Mouse (Mus musculus): Measurements from ENCODE around the gene Vmn1r40. TPM values are rescaled to one million over a fixed set of nuclear protein-coding genes. Genes with fewer than 3 reads are reported as not detected.

Vmn1r40 gene
- polyA plus RNA-seq, 1 experiment: not detected

DNA sequence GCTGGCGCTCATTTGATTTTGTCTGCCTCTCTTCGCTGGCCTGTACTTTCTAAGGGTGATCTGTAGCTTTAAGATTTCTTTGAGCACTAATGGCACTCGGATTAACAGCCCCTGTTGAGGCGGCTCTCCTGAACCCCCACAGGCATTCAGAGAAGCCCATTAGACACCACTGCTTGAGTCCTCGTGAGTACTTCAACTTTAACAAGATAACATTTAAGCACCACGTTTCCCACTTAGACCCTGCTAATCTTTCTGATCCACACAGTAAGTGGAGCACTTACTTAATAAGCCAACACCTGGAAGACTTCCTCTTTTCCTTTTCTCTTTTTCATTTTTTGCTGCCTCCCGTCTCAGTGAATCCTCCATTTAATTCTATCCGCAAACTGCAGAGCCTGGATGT, 42.2 kb upstream of the Vmn1r40 start:
- Histone ChIP-seq H3K36me3 (ENCODE audit: control insufficient read depth, insufficient read depth) (no peaks in the 10 kb centered on the region), H3K27me3 (ENCODE audit: control insufficient read depth, insufficient read depth, insufficient read length) (no peaks in the 10 kb centered on the region), H3ac (ENCODE audit: control insufficient read depth, insufficient read length, low read depth) (no peak overlapping the region), H3K79me2 (ENCODE audit: control insufficient read depth, insufficient read depth) (no peaks in the 10 kb centered on the region), H3K79me3 (ENCODE audit: low read depth) (no peaks in the 10 kb centered on the region), H3K4me3 (ENCODE audit: insufficient read depth, poor library complexity, severe bottlenecking) (no peak overlapping the region)
- no peak for TF ChIP-seq MYOG (IDR thresholded peaks at IDR 0.05; ENCODE audit: control insufficient read depth, extremely low read depth, insufficient read length)
- TF ChIP-seq CTCF (IDR thresholded peaks at IDR 0.05; ENCODE audit: control insufficient read depth, insufficient read depth, insufficient read length): no peak
- no peak for TF ChIP-seq MAX (IDR thresholded peaks at IDR 0.05)
- no peak for TF ChIP-seq USF1 (IDR thresholded peaks at IDR 0.05; ENCODE audit: low read depth)
- no peak for TF ChIP-seq FOSL1 (IDR thresholded peaks at IDR 0.05; ENCODE audit: insufficient read depth, low read length, poor library complexity, severe bottlenecking)
- TF ChIP-seq CEBPB (IDR thresholded peaks at IDR 0.05; ENCODE audit: low read depth): no peak
- no peak for TF ChIP-seq MYOD1 (IDR thresholded peaks at IDR 0.05; ENCODE audit: control insufficient read depth, insufficient read length, low read depth)

DNA sequence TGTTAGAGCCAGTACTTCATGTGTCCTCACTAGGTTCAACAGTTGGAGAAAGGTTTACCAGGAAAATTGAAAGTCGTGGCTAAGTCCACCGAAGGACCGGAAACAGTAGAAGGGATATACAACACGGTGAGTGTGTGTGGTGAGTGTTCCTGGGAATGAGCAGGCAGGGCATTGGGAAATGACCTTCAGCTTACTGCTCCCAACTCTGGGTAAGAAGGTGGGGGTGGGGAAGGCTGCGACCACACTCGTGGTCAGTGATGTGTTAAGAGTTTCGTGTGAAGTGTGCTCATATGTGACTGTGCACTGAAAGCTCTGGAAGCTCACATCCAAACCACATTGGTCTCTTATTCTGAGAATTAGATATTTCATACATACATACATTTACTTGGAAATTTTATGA, 41.7 kb upstream of the Vmn1r40 start:
- Histone ChIP-seq H3K79me2 (ENCODE audit: control insufficient read depth, insufficient read depth) (no peaks in the 10 kb centered on the region), H3K4me3 (ENCODE audit: insufficient read depth, poor library complexity, severe bottlenecking) (no peak overlapping the region), H3K27me3 (ENCODE audit: control insufficient read depth, insufficient read depth, insufficient read length) (no peaks in the 10 kb centered on the region), H3K36me3 (ENCODE audit: control insufficient read depth, insufficient read depth) (no peaks in the 10 kb centered on the region), H3K79me3 (ENCODE audit: low read depth) (no peaks in the 10 kb centered on the region), H3ac (ENCODE audit: control insufficient read depth, insufficient read length, low read depth) (no peak overlapping the region)
- TF ChIP-seq MYOG (IDR thresholded peaks at IDR 0.05; ENCODE audit: control insufficient read depth, extremely low read depth, insufficient read length): no peak
- TF ChIP-seq MYOD1 (IDR thresholded peaks at IDR 0.05; ENCODE audit: control insufficient read depth, insufficient read length, low read depth): no peak
- TF ChIP-seq USF1 (IDR thresholded peaks at IDR 0.05; ENCODE audit: low read depth): no peak
- TF ChIP-seq FOSL1 (IDR thresholded peaks at IDR 0.05; ENCODE audit: insufficient read depth, low read length, poor library complexity, severe bottlenecking): no peak
- TF ChIP-seq CTCF (IDR thresholded peaks at IDR 0.05; ENCODE audit: control insufficient read depth, insufficient read depth, insufficient read length): no peak
- TF ChIP-seq MAX (IDR thresholded peaks at IDR 0.05): no peak
- no peak for TF ChIP-seq CEBPB (IDR thresholded peaks at IDR 0.05; ENCODE audit: low read depth)

DNA sequence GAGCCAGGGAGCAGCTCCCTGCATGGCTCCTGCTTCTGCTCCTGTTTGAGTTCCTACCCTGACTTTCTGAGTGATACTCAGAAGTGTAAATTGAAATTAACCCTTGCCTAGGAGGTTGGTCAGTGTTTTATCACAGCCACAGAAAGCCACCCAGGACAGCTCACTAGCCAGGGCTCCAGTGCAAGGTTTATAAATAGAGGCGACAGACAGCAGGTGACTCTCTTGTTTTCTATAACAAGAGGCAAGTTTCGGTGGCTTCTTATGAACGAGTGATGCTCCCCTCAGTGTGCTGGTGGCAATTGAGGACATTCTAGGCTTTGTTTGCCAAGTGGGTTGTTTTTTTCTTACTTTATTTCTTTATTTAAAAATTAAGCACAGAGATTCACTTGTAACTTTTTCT, 40.4 kb upstream of the Vmn1r40 start:
- no peak for TF ChIP-seq FOSL1 (IDR thresholded peaks at IDR 0.05; ENCODE audit: insufficient read depth, low read length, poor library complexity, severe bottlenecking)
- TF ChIP-seq MAX (IDR thresholded peaks at IDR 0.05): no peak
- TF ChIP-seq CTCF (IDR thresholded peaks at IDR 0.05; ENCODE audit: control insufficient read depth, insufficient read depth, insufficient read length): no peak
- TF ChIP-seq CEBPB (IDR thresholded peaks at IDR 0.05; ENCODE audit: low read depth): no peak
- TF ChIP-seq MYOD1 (IDR thresholded peaks at IDR 0.05; ENCODE audit: control insufficient read depth, insufficient read length, low read depth): no peak
- no peak for TF ChIP-seq MYOG (IDR thresholded peaks at IDR 0.05; ENCODE audit: control insufficient read depth, extremely low read depth, insufficient read length)
- TF ChIP-seq USF1 (IDR thresholded peaks at IDR 0.05; ENCODE audit: low read depth): no peak
- Histone ChIP-seq H3K27me3 (ENCODE audit: control insufficient read depth, insufficient read depth, insufficient read length) (no peaks in the 10 kb centered on the region), H3K4me3 (ENCODE audit: insufficient read depth, poor library complexity, severe bottlenecking) (no peak overlapping the region), H3K79me3 (ENCODE audit: low read depth) (no peaks in the 10 kb centered on the region), H3K79me2 (ENCODE audit: control insufficient read depth, insufficient read depth) (no peaks in the 10 kb centered on the region), H3ac (ENCODE audit: control insufficient read depth, insufficient read length, low read depth) (no peak overlapping the region), H3K36me3 (ENCODE audit: control insufficient read depth, insufficient read depth) (no peaks in the 10 kb centered on the region)

DNA sequence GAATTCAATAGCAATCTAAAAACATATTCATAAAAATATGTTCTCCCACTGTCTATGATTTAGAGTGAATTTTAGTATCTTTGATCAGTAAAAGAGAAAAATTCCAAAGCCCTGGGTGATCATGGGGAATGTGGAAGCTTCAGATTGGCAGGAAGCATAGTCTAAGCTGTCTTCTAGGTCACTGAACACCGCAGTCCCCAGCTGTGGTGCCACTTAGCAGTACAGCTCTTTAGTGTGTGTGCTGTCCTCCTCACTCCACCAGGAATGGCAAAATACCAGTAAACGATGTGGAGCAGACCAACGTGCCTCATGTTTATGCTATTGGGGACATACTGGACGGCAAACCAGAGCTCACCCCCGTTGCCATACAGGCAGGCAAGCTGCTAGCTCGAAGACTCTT, 37.8 kb upstream of the Vmn1r40 start:
- TF ChIP-seq CEBPB (IDR thresholded peaks at IDR 0.05; ENCODE audit: low read depth) (no peak), MAX (IDR thresholded peaks at IDR 0.05) (no peak), MYOD1 (IDR thresholded peaks at IDR 0.05; ENCODE audit: control insufficient read depth, insufficient read length, low read depth) (no peak), CTCF (IDR thresholded peaks at IDR 0.05; ENCODE audit: control insufficient read depth, insufficient read depth, insufficient read length) (no peak), MYOG (IDR thresholded peaks at IDR 0.05; ENCODE audit: control insufficient read depth, extremely low read depth, insufficient read length) (no peak), FOSL1 (IDR thresholded peaks at IDR 0.05; ENCODE audit: insufficient read depth, low read length, poor library complexity, severe bottlenecking) (no peak), USF1 (IDR thresholded peaks at IDR 0.05; ENCODE audit: low read depth) (no peak)
- Histone ChIP-seq H3K79me2 (ENCODE audit: control insufficient read depth, insufficient read depth) (no peaks in the 10 kb centered on the region), H3K27me3 (ENCODE audit: control insufficient read depth, insufficient read depth, insufficient read length) (no peaks in the 10 kb centered on the region), H3K36me3 (ENCODE audit: control insufficient read depth, insufficient read depth) (no peaks in the 10 kb centered on the region), H3K79me3 (ENCODE audit: low read depth) (no peaks in the 10 kb centered on the region), H3K4me3 (ENCODE audit: insufficient read depth, poor library complexity, severe bottlenecking) (no peak overlapping the region), H3ac (ENCODE audit: control insufficient read depth, insufficient read length, low read depth) (no peak overlapping the region)

DNA sequence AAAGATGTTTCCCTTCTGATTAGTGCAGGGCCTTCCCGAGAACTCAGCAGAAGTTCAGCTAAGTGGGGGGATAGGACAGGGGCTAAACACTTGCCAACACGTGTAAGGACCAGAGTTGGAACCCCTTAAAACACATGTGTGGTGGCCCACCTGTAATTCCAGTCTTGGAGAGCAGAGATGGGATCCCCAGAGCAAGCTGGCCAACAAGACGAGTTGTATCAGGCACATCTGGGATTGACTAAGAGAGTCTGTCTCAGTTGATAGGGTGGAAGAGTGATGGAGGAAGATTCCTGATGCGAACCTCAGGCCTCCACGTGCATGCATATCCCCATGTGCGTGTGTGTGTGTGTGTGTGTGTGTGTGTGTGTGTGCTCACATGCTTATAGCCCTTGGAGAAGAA, 35.9 kb upstream of the Vmn1r40 start:
- Histone ChIP-seq H3K79me3 (ENCODE audit: low read depth) (no peaks in the 10 kb centered on the region), H3K4me3 (ENCODE audit: insufficient read depth, poor library complexity, severe bottlenecking) (no peak overlapping the region), H3K79me2 (ENCODE audit: control insufficient read depth, insufficient read depth) (no peaks in the 10 kb centered on the region), H3ac (ENCODE audit: control insufficient read depth, insufficient read length, low read depth) (no peak overlapping the region), H3K36me3 (ENCODE audit: control insufficient read depth, insufficient read depth) (no peaks in the 10 kb centered on the region), H3K27me3 (ENCODE audit: control insufficient read depth, insufficient read depth, insufficient read length) (no peaks in the 10 kb centered on the region)
- TF ChIP-seq USF1 (IDR thresholded peaks at IDR 0.05; ENCODE audit: low read depth) (no peak), MYOG (IDR thresholded peaks at IDR 0.05; ENCODE audit: control insufficient read depth, extremely low read depth, insufficient read length) (no peak), CTCF (IDR thresholded peaks at IDR 0.05; ENCODE audit: control insufficient read depth, insufficient read depth, insufficient read length) (no peak), CEBPB (IDR thresholded peaks at IDR 0.05; ENCODE audit: low read depth) (no peak), FOSL1 (IDR thresholded peaks at IDR 0.05; ENCODE audit: insufficient read depth, low read length, poor library complexity, severe bottlenecking) (no peak), MAX (IDR thresholded peaks at IDR 0.05) (no peak), MYOD1 (IDR thresholded peaks at IDR 0.05; ENCODE audit: control insufficient read depth, insufficient read length, low read depth) (no peak)

DNA sequence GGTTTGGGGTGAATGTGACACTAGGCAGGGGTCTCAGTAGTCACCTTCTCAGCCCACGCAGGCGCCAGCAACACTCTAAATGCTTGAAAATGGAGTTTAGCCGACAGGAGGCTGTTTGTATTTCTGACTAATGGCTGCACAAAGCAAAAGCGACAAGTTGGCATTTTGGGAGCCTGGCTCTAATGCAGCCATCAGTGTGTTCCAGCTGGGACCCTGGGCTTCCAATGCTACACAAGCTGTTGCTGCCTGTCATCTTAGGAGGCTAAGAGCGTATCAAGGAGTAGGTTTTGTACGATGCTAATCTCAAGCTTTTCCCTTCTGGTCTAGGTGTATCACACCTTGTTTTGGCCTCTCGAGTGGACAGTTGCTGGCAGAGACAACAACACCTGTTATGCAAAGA, 34.7 kb upstream of the Vmn1r40 start:
- H3K4me3 ChIP-seq (ENCODE audit: insufficient read depth, poor library complexity, severe bottlenecking): no peak overlapping the region
- no peak overlapping the region for H3ac ChIP-seq (ENCODE audit: control insufficient read depth, insufficient read length, low read depth)
- no peaks in the 10 kb centered on the region for H3K79me2 ChIP-seq (ENCODE audit: control insufficient read depth, insufficient read depth)
- no peaks in the 10 kb centered on the region for H3K79me3 ChIP-seq (ENCODE audit: low read depth)
- no peaks in the 10 kb centered on the region for H3K27me3 ChIP-seq (ENCODE audit: control insufficient read depth, insufficient read depth, insufficient read length)
- no peak for TF ChIP-seq USF1 (IDR thresholded peaks at IDR 0.05; ENCODE audit: low read depth)
- no peak for TF ChIP-seq MYOD1 (IDR thresholded peaks at IDR 0.05; ENCODE audit: control insufficient read depth, insufficient read length, low read depth)
- no peak for TF ChIP-seq MAX (IDR thresholded peaks at IDR 0.05)
- no peak for TF ChIP-seq MYOG (IDR thresholded peaks at IDR 0.05; ENCODE audit: control insufficient read depth, extremely low read depth, insufficient read length)
- no peak for TF ChIP-seq CEBPB (IDR thresholded peaks at IDR 0.05; ENCODE audit: low read depth)
- no peak for TF ChIP-seq FOSL1 (IDR thresholded peaks at IDR 0.05; ENCODE audit: insufficient read depth, low read length, poor library complexity, severe bottlenecking)
- TF ChIP-seq CTCF (IDR thresholded peaks at IDR 0.05; ENCODE audit: control insufficient read depth, insufficient read depth, insufficient read length): no peak
- H3K36me3 ChIP-seq (ENCODE audit: control insufficient read depth, insufficient read depth): no peaks in the 10 kb centered on the region
